Mouse (Mus musculus) layer of hippocampus, adult 2 months (tissue): ENCODE results near the gene Olfr566. TPM values are rescaled to one million over a fixed set of nuclear protein-coding genes. Genes with fewer than 3 reads are reported as not detected.

Experiments used
- DNase-seq, 2 experiments: peaks; one replicate each; pipeline ENCODE4 v3.0.0; 2022; ENCODE audit warnings: low spot score in 2 of 2
- H3K27ac ChIP-seq: fragments of 200-600 bp; 2 replicates; pipeline ENCODE4 v1.8.1; 2022
- H3K4me3 ChIP-seq: fragments of 200-600 bp; 2 replicates; pipeline ENCODE4 v1.8.1; 2022; ENCODE audit warnings: mild to moderate bottlenecking
- CTCF ChIP-seq: fragments of 200-600 bp; conservative IDR thresholded peaks from 2 replicates; pipeline ENCODE4 v1.8.1; 2022; ENCODE audit warnings: antibody characterized with exemption, mild to moderate bottlenecking, moderate library complexity
- long read RNA-seq, 2 experiments: library from polyadenylated mRNA; stranded (forward); transcript quantifications; one replicate each; pipeline ENCODE4 v2.0.0; 2021; ENCODE audit warnings: borderline mapping rate in 2 of 2
- total RNA-seq, 2 experiments: library from RNA; stranded (reverse); gene quantifications; 2 replicates each; pipeline ENCODE4 v1.2.3; 2021

Olfr566 gene
- total RNA-seq = not detected
- long read RNA-seq, experiment 1 = 0 reads
- long read RNA-seq, experiment 2 = 0 reads

- no peak within 1 kb of the TSS for H3K27ac ChIP-seq
- no peak for TF ChIP-seq CTCF
- no peak for DNase-seq
- H3K4me3 ChIP-seq = no peak within 1 kb of the TSS
Observed at GRCm38 (mm10) chr7:102858665-102859064, at the start of gene Olfr566. TSS of gene Olfr566 (minus strand) at chr7:102858765.

- TF ChIP-seq CTCF = no peak
- DNase-seq = no peak
- no peak within 1 kb of the TSS for H3K27ac ChIP-seq
- no peak within 1 kb of the TSS for H3K4me3 ChIP-seq
Observed at GRCm38 (mm10) chr7:102890782-102891181, 32.2 kb upstream of the Olfr566 start, which contains the start of gene Olfr569. TSS of gene Olfr569 (minus strand) at chr7:102890882.

GRCm38 (mm10) chr7:102876822-102877221, 18.3 kb upstream of the Olfr566 start, which contains the start of gene Olfr568:
TSS of gene Olfr568 (plus strand) at chr7:102877122.
- no peak within 1 kb of the TSS for H3K4me3 ChIP-seq
- no peak for TF ChIP-seq CTCF
- H3K27ac ChIP-seq = no peak within 1 kb of the TSS
- DNase-seq = no peak

- TF ChIP-seq CTCF = no peak
- H3K27ac ChIP-seq = no peak overlapping the region
- H3K4me3 ChIP-seq = no peak overlapping the region
- no peak for DNase-seq
Observed at GRCm38 (mm10) chr7:102855807-102856206, 2.8 kb downstream of the Olfr566 start.

Other genes starting within 250 kb of the Olfr566 start
- not detected for gene Olfr553, start 240.5 kb downstream of the Olfr566 start, total RNA-seq
- gene Olfr554, start 220.3 kb downstream of the Olfr566 start, total RNA-seq = not detected
- not detected for gene Olfr555, start 199.9 kb downstream of the Olfr566 start, total RNA-seq
- gene Olfr556, start 193.9 kb downstream of the Olfr566 start, total RNA-seq = not detected
- 1 to 10 TPM; 7.1 to 7.2 TPM for gene Trim68, start 171.4 kb downstream of the Olfr566 start, total RNA-seq
- not detected for gene Olfr557, start 162.9 kb downstream of the Olfr566 start, total RNA-seq
- under 1 TPM; 0.15 to 0.46 TPM for gene Olfr558, start 156.6 kb downstream of the Olfr566 start, total RNA-seq
- gene Olfr33, start 139.7 kb downstream of the Olfr566 start, total RNA-seq = not detected
- not detected for gene Olfr559, start 131.3 kb downstream of the Olfr566 start, total RNA-seq
- gene Olfr560, start 99.4 kb downstream of the Olfr566 start, total RNA-seq = not detected
- gene Olfr78, start 99.3 kb downstream of the Olfr566 start, total RNA-seq = under 1 TPM; 0.25 to 0.36 TPM
- gene Olfr561, start 87.5 kb downstream of the Olfr566 start, total RNA-seq = not detected
- gene Olfr564, start 55.3 kb downstream of the Olfr566 start, total RNA-seq = not detected
- not detected for gene Olfr568, start 18.4 kb upstream of the Olfr566 start, total RNA-seq
- not detected for gene Olfr569, start 32.1 kb upstream of the Olfr566 start, total RNA-seq
- gene Olfr570, start 35.8 kb upstream of the Olfr566 start, total RNA-seq = not detected
- gene Olfr571, start 58.8 kb upstream of the Olfr566 start, total RNA-seq = not detected
- gene Olfr572, start 65.6 kb upstream of the Olfr566 start, total RNA-seq = not detected
- gene Olfr573-ps1, start 83.8 kb upstream of the Olfr566 start, total RNA-seq = not detected
- gene Olfr574, start 89.7 kb upstream of the Olfr566 start, total RNA-seq = not detected
- not detected for gene Olfr575, start 100.0 kb upstream of the Olfr566 start, total RNA-seq
- gene Olfr576, start 103.9 kb upstream of the Olfr566 start, total RNA-seq = not detected
- not detected for gene Olfr577, start 117.2 kb upstream of the Olfr566 start, total RNA-seq
- gene Olfr578, start 130.6 kb upstream of the Olfr566 start, total RNA-seq = not detected
- gene Olfr582, start 179.3 kb upstream of the Olfr566 start, total RNA-seq = not detected
- gene Olfr583, start 192.5 kb upstream of the Olfr566 start, total RNA-seq = not detected
- gene Olfr584, start 223.1 kb upstream of the Olfr566 start, total RNA-seq = not detected
- not detected for gene Olfr585, start 239.0 kb upstream of the Olfr566 start, total RNA-seq